Mouse (Mus musculus) hindbrain, embryonic 11.5 days (tissue): Measurements from ENCODE around the gene Gm10644. TPM values are rescaled to one million over a fixed set of nuclear protein-coding genes. Genes with fewer than 3 reads are reported as not detected.

Experiments used
- ATAC-seq: fragments of 200-750 bp; cut with Nextera tagmentation; 2 replicates; pipeline ENCODE4 v1.8.0; 2017; ENCODE audit warnings: mild to moderate bottlenecking, moderate TSS enrichment, moderate library complexity; ENCODE audit not compliant: low FRiP score
- DNase-seq: peaks from one replicate; pipeline ENCODE4 v3.0.0-alpha.2; 2015; ENCODE audit warnings: low spot score
- H3K27ac ChIP-seq: fragments of 300-500 bp; sonication (generic); 2 replicates; pipeline ENCODE4 v1.5.1; 2014; ENCODE audit warnings: mild to moderate bottlenecking, low read depth, low read length
- H3K27me3 ChIP-seq: fragments of 300-500 bp; sonication (generic); 2 replicates; pipeline ENCODE4 v1.6.1; 2014; ENCODE audit warnings: mild to moderate bottlenecking, low read length, moderate library complexity, mixed read lengths; ENCODE audit not compliant: control insufficient read depth, insufficient read depth
- H3K36me3 ChIP-seq: fragments of 300-500 bp; sonication (generic); 2 replicates; pipeline ENCODE4 v1.6.1; 2014; ENCODE audit warnings: mild to moderate bottlenecking, low read length, moderate library complexity, mixed read lengths; ENCODE audit not compliant: control insufficient read depth, insufficient read depth
- H3K4me1 ChIP-seq: fragments of 300-500 bp; sonication (generic); replicated peaks from 2 replicates; pipeline ENCODE4 v1.6.1; 2014; ENCODE audit warnings: low read length, mixed read lengths; ENCODE audit not compliant: control insufficient read depth, insufficient read depth
- H3K4me2 ChIP-seq: fragments of 300-500 bp; sonication (generic); replicated peaks from 2 replicates; pipeline ENCODE4 v1.6.1; 2014; ENCODE audit warnings: mild to moderate bottlenecking, low read depth, low read length
- H3K4me3 ChIP-seq: fragments of 300-500 bp; sonication (generic); 2 replicates; pipeline ENCODE4 v1.5.1; 2014; ENCODE audit warnings: low read depth, low read length
- H3K9ac ChIP-seq: fragments of 300-500 bp; sonication (generic); 2 replicates; pipeline ENCODE4 v1.6.1; 2014; ENCODE audit warnings: low read depth, low read length
- H3K9me3 ChIP-seq: fragments of 300-500 bp; sonication (generic); 2 replicates; pipeline ENCODE4 v1.6.1; 2016; ENCODE audit warnings: low read length; ENCODE audit not compliant: control insufficient read depth
- WGBS: fragments of 180-500 bp; shearing (Covaris S2); extraction: QIAGEN DNeasy Blood & Tissue Kit; methylation state at CpG from one replicate; pipeline ENCODE4 v1.1.7; 2014; 5-methylcytosine and 5-hydroxymethylcytosine counted together
- polyA plus RNA-seq: library from polyadenylated mRNA; unstranded; fragments of >200 nt; fragmentation: Nextera tagmentation; extraction: Ambion mirVana; gene quantifications from 2 replicates; pipeline ENCODE4 v1.2.1, GENCODE M21; 2014

Gm10644 gene
- polyA plus RNA-seq, 1 experiment from 2014 or later: 0.93 TPM

DNA sequence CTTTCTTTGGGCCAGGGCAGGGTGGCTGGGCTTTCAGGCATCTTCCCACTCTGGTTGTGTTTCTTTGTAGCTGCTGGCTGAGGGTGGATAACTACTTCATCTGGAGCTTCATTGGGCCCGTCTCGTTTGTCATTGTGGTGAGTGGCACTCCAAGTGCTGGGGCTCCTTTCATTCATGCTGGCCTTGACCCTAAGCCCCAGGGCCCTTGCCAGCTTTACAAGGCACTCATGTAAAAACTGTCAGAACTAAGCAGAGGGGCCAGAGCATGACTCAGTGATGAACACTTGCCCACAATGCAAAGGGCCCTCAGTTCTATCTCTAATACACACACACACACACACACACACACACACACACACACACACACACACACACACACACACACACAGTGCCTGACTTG is 20.0 kb downstream of the Gm10644 start:
- H3K4me1 ChIP-seq: no peaks in the 10 kb centered on the region
- H3K27me3 ChIP-seq: no peaks in the 10 kb centered on the region
- H3K4me3 ChIP-seq: no peak overlapping the region
- H3K36me3 ChIP-seq: peaks cover 9% of the 10 kb centered on the region; the same call in 1 of the 2 replicates
- H3K27ac ChIP-seq: no peak overlapping the region
- no peaks in the 10 kb centered on the region for H3K9me3 ChIP-seq
- ATAC-seq (no peak), DNase-seq (no peak)
- WGBS: 85% methylated on average over 2 of the region's 2 CpGs
- H3K9ac ChIP-seq: no peak overlapping the region
- no peak overlapping the region for H3K4me2 ChIP-seq

DNA sequence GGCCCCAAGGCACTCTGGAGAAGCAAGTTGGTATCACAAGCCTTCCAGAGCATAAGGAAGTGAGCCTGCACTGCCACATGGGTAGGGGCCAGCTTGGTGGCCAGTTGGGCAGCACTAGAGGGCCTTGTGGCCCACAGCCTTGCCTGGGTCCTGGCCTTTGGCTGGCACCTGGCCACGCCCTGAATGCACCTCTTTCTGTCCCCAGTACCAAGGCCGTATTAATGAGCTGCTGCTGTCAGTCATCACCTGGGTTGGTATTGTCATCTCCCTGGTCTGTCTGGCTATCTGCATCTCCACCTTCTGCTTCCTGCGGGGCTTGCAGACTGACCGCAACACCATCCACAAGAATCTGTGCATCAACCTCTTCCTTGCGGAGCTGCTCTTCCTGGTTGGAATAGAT is 20.8 kb downstream of the Gm10644 start:
- 85% methylated on average over 5 of the region's 5 CpGs for WGBS
- H3K27ac ChIP-seq: no peak overlapping the region

DNA sequence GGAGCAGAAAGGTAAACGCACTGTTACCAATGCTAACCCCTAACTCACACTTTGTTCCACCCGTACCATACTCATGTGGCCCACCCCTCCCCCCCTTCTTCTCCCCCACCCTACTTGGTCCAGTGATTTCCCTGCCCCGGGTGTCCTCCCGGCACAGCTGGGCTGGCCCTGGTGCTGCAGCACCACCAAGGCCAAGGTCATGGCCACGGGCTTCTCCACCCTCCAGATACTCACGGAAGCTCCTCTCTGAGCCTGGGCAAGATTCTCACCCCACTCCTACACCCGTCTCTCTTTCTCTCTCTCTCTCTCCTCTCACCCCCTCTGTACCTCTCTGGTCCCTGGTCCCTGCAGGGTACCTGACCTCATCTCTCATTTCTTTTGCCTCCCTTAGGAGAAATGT is 28.7 kb downstream of the Gm10644 start:
- Histone ChIP-seq H3K4me3 (no peak overlapping the region), H3K27ac (no peak overlapping the region), H3K4me1 (no peaks in the 10 kb centered on the region), H3K36me3 (no peaks in the 10 kb centered on the region), H3K9me3 (no peaks in the 10 kb centered on the region), H3K9ac (no peak overlapping the region), H3K4me2 (no peak overlapping the region), H3K27me3 (no peaks in the 10 kb centered on the region)
- no peak for DNase-seq
- ATAC-seq: no peak
- WGBS: 79% methylated on average over 7 of the region's 7 CpGs

More for the DNA sequence above, 20.8 kb downstream of the Gm10644 start:
- Histone ChIP-seq H3K27me3 (no peaks in the 10 kb centered on the region), H3K4me3 (no peak overlapping the region), H3K4me1 (no peaks in the 10 kb centered on the region), H3K9me3 (no peaks in the 10 kb centered on the region), H3K9ac (no peak overlapping the region), H3K4me2 (no peak overlapping the region), H3K36me3 (peaks cover 8% of the 10 kb centered on the region; the same call in 1 of the 2 replicates)
- ATAC-seq (no peak), DNase-seq (no peak)

DNA sequence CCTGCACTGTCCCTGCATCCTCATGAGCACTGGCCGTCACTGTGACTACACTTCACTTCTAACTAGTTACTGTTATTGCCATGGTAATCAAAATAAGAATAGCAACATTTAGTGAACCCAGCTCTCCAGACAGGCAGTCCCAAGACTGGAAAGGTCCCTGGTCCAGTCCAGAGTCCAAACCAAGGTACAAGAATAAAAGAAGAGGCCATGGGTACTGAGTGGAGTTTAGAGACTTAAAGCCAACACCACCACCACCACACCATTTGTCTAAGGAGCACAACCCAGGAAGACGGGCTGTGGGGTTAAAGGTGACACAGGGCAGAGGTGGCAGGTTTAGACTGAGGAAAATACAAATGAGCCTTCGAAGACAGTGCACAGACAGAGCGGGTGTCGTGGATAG is 30.4 kb downstream of the Gm10644 start:
- Histone ChIP-seq H3K9ac (no peak overlapping the region), H3K9me3 (no peaks in the 10 kb centered on the region), H3K36me3 (no peaks in the 10 kb centered on the region), H3K4me1 (no peaks in the 10 kb centered on the region), H3K27ac (no peak overlapping the region), H3K4me2 (no peak overlapping the region), H3K27me3 (no peaks in the 10 kb centered on the region), H3K4me3 (no peak overlapping the region)
- WGBS: 86% methylated on average over 5 of the region's 5 CpGs
- no peak for DNase-seq
- ATAC-seq: no peak

DNA sequence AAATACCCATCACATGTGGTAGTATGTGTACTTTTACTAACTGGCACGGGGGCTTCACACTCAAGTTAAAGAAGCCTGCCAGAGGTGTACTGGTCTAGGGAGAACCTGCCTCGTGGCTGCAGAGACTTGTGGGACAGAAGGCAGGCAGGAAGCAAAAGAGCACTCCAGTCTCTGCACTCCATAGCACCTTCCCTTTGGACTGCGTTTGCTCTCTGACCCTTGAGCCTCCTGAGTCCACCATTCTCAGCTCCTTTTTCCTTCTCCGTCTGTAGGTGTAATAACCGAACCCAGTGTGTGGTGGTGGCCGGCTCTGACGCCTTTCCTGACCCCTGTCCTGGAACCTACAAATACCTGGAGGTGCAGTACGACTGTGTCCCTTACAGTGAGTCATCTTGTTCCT is 32.3 kb downstream of the Gm10644 start:
- no peak for DNase-seq
- Histone ChIP-seq H3K4me2 (no peak overlapping the region), H3K27me3 (no peaks in the 10 kb centered on the region), H3K27ac (no peak overlapping the region), H3K9ac (no peak overlapping the region; the same call in 1 of the 2 replicates), H3K36me3 (no peaks in the 10 kb centered on the region), H3K4me3 (no peak overlapping the region), H3K9me3 (no peaks in the 10 kb centered on the region), H3K4me1 (no peaks in the 10 kb centered on the region)
- ATAC-seq: no peak
- WGBS: 93% methylated on average over 8 of the region's 8 CpGs

DNA sequence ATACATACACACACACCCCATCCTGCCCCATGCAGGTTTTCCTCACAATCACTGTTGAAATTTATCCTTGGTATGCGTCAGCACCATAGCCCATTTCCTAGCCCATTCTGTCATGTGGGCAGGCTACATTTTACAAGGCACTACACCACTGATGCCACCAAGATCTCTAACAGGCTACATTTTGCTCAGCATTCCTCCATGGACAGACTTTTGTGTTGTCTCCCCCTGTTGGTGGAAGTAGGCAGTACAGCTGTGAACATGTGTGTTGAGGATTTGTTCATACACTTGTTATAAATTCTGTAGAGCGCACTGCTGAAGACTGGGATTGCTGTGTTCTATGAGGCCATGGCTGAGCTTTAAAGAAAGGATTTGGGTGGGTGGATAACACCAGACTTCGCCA is 33.4 kb downstream of the Gm10644 start:
- Histone ChIP-seq H3K9me3 (no peaks in the 10 kb centered on the region), H3K4me1 (no peaks in the 10 kb centered on the region), H3K9ac (no peak overlapping the region), H3K27ac (no peak overlapping the region), H3K27me3 (no peaks in the 10 kb centered on the region), H3K36me3 (no peaks in the 10 kb centered on the region), H3K4me3 (no peak overlapping the region), H3K4me2 (no peak overlapping the region)
- ATAC-seq: no peak; the same call in 1 of the 2 replicates
- DNase-seq: peak; percentile 89
- WGBS: 82% methylated on average over 3 of the region's 3 CpGs

DNA sequence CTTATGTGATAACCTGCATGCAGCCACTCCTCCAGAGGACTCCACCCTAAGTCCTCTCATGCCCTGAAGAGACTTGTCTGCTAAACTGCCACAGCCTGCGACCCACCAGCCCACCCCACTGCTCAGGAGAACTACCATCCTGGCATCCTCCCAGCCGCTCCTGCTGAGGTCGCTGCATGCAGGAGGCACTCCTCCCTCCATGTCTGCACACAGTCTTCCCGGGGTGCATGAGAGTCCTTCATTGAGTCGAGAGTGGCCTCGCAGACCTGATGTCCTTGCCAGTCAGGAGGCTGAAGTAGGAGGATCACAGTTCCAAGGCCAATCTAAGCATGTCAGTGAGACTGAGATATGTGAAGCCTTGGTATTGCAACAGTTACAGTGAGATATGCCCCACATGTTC is 37.4 kb downstream of the Gm10644 start:
- DNase-seq (no peak), ATAC-seq (no peak)
- Histone ChIP-seq H3K27me3 (no peaks in the 10 kb centered on the region), H3K4me2 (no peak overlapping the region), H3K4me1 (no peaks in the 10 kb centered on the region), H3K36me3 (no peaks in the 10 kb centered on the region), H3K9ac (no peak overlapping the region), H3K4me3 (no peak overlapping the region), H3K27ac (no peak overlapping the region), H3K9me3 (no peaks in the 10 kb centered on the region)
- 85% methylated on average over 6 of the region's 6 CpGs for WGBS

DNA sequence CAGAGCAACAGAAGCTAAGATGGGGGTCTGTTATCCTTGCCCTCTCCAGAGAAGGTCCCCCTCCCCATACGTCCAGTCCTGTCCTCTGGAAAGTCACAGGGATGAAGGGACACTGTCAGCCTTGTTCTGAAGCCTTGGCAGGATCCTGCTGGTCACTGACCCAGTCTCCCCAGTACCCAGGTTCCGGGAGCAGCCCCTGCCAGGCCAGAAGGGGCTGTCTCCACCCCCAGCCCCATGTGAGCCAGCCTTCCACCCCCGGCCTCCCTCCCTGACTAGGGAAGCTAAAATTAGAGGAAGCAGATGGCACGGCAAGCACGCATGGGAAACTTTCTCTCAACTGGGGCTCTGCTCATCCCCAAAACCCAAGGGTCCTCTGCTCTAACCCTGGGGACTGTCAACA is 39.0 kb downstream of the Gm10644 start:
- no peak overlapping the region for H3K27ac ChIP-seq
- no peaks in the 10 kb centered on the region for H3K27me3 ChIP-seq
- no peak overlapping the region for H3K4me3 ChIP-seq
- H3K9me3 ChIP-seq: no peaks in the 10 kb centered on the region
- H3K4me1 ChIP-seq: no peaks in the 10 kb centered on the region
- H3K9ac ChIP-seq: no peak overlapping the region
- DNase-seq: no peak
- ATAC-seq: no peak
- H3K36me3 ChIP-seq: no peaks in the 10 kb centered on the region
- no peak overlapping the region for H3K4me2 ChIP-seq
- 74% methylated on average over 5 of the region's 5 CpGs for WGBS

DNA sequence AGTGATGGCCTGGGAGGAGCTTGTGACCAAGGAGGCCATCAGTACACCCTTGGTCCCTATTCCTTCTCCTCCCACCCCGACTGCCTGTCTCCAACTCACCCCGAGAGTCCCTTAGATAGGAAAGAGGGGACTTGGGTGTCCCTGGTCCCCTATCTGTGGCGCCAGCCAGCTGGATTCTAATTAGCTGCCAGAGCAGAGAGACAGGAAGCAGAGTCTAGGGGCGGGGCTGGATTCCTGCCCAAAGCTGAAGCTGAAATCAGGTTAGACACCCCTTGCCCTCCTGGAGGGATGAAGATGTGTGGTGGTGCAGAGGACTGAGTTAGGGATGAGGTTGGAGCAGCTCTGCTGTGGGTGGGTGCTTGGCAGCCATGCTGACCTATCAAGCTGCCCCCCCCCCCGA is 40.1 kb downstream of the Gm10644 start:
- DNase-seq (no peak), ATAC-seq (no peak)
- Histone ChIP-seq H3K9ac (no peak overlapping the region), H3K4me3 (no peak overlapping the region), H3K4me1 (no peaks in the 10 kb centered on the region), H3K9me3 (no peaks in the 10 kb centered on the region), H3K36me3 (no peaks in the 10 kb centered on the region), H3K27ac (no peak overlapping the region), H3K4me2 (no peak overlapping the region), H3K27me3 (no peaks in the 10 kb centered on the region)
- WGBS: 77% methylated on average over 5 of the region's 5 CpGs
